Mouse (Mus musculus): ENCODE measurements around the gene Ugt3a2. TPM values are rescaled to one million over a fixed set of nuclear protein-coding genes. Genes with fewer than 3 reads are reported as not detected.

The Ugt3a2 gene
- polyA plus RNA-seq, 1 experiment = not detected

- Histone ChIP-seq H3K27me3 (ENCODE audit: control insufficient read depth, insufficient read depth, insufficient read length) (no peaks in the 10 kb centered on the region), H3K79me2 (ENCODE audit: control insufficient read depth, insufficient read depth) (no peaks in the 10 kb centered on the region), H3K79me3 (ENCODE audit: low read depth) (no peaks in the 10 kb centered on the region), H3ac (ENCODE audit: control insufficient read depth, insufficient read length, low read depth) (no peak overlapping the region), H3K4me3 (ENCODE audit: insufficient read depth, poor library complexity, severe bottlenecking) (no peak overlapping the region), H3K36me3 (ENCODE audit: control insufficient read depth, insufficient read depth) (no peaks in the 10 kb centered on the region)
- TF ChIP-seq MYOD1 (IDR thresholded peaks at IDR 0.05; ENCODE audit: control insufficient read depth, insufficient read length, low read depth) (no peak), MYOG (IDR thresholded peaks at IDR 0.05; ENCODE audit: control insufficient read depth, extremely low read depth, insufficient read length) (no peak), MAX (IDR thresholded peaks at IDR 0.05) (no peak), FOSL1 (IDR thresholded peaks at IDR 0.05; ENCODE audit: insufficient read depth, low read length, poor library complexity, severe bottlenecking) (no peak), USF1 (IDR thresholded peaks at IDR 0.05; ENCODE audit: low read depth) (no peak), CEBPB (IDR thresholded peaks at IDR 0.05; ENCODE audit: low read depth) (no peak), CTCF (IDR thresholded peaks at IDR 0.05; ENCODE audit: control insufficient read depth, insufficient read depth, insufficient read length) (no peak)
Measured at GRCm38 (mm10) chr15:9337021-9337420, 1.7 kb downstream of the Ugt3a2 start.

DNA sequence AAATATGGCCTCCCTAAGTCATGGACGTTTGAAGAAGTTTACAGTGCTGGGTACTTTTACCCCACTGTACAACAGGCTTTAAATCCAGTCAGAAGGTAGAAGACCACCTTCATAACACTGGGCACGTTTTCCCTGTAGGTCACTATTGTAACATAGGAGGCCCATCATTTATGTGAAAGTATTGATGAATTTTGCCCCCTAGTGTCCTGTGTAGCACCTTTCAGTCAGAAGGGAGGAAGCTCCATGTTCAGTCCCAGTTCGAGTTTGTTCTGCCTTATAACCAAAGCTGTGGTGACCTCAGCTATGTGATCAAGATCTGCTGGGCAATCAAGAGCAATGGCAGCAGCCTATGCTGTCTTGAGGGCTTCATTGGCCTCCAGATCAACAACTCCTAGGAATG is 13.4 kb downstream of the Ugt3a2 start:
- Histone ChIP-seq H3K36me3 (ENCODE audit: control insufficient read depth, insufficient read depth) (no peaks in the 10 kb centered on the region), H3K27me3 (ENCODE audit: control insufficient read depth, insufficient read depth, insufficient read length) (no peaks in the 10 kb centered on the region), H3ac (ENCODE audit: control insufficient read depth, insufficient read length, low read depth) (no peak overlapping the region), H3K79me2 (ENCODE audit: control insufficient read depth, insufficient read depth) (no peaks in the 10 kb centered on the region), H3K79me3 (ENCODE audit: low read depth) (no peaks in the 10 kb centered on the region), H3K4me3 (ENCODE audit: insufficient read depth, poor library complexity, severe bottlenecking) (no peak overlapping the region)
- TF ChIP-seq CEBPB (IDR thresholded peaks at IDR 0.05; ENCODE audit: low read depth) (no peak), MYOG (IDR thresholded peaks at IDR 0.05; ENCODE audit: control insufficient read depth, extremely low read depth, insufficient read length) (no peak), MAX (IDR thresholded peaks at IDR 0.05) (no peak)

- H3K79me3 ChIP-seq (ENCODE audit: low read depth) = no peaks in the 10 kb centered on the region
- H3K27me3 ChIP-seq (ENCODE audit: control insufficient read depth, insufficient read depth, insufficient read length) = no peaks in the 10 kb centered on the region
- H3K36me3 ChIP-seq (ENCODE audit: control insufficient read depth, insufficient read depth) = no peaks in the 10 kb centered on the region
- H3K79me2 ChIP-seq (ENCODE audit: control insufficient read depth, insufficient read depth) = no peaks in the 10 kb centered on the region
- no peak overlapping the region for H3ac ChIP-seq (ENCODE audit: control insufficient read depth, insufficient read length, low read depth)
- TF ChIP-seq CTCF (IDR thresholded peaks at IDR 0.05; ENCODE audit: control insufficient read depth, insufficient read depth, insufficient read length) (no peak), MYOG (IDR thresholded peaks at IDR 0.05; ENCODE audit: control insufficient read depth, extremely low read depth, insufficient read length) (no peak), MAX (IDR thresholded peaks at IDR 0.05) (no peak), FOSL1 (IDR thresholded peaks at IDR 0.05; ENCODE audit: insufficient read depth, low read length, poor library complexity, severe bottlenecking) (no peak), CEBPB (IDR thresholded peaks at IDR 0.05; ENCODE audit: low read depth) (no peak), USF1 (IDR thresholded peaks at IDR 0.05; ENCODE audit: low read depth) (no peak), MYOD1 (IDR thresholded peaks at IDR 0.05; ENCODE audit: control insufficient read depth, insufficient read length, low read depth) (no peak)
- no peak overlapping the region for H3K4me3 ChIP-seq (ENCODE audit: insufficient read depth, poor library complexity, severe bottlenecking)
Measured at GRCm38 (mm10) chr15:9362801-9363200, 27.5 kb downstream of the Ugt3a2 start.

- H3K4me3 ChIP-seq (ENCODE audit: insufficient read depth, poor library complexity, severe bottlenecking) = no peak overlapping the region
- H3ac ChIP-seq (ENCODE audit: control insufficient read depth, insufficient read length, low read depth) = no peak overlapping the region
- H3K36me3 ChIP-seq (ENCODE audit: control insufficient read depth, insufficient read depth) = no peaks in the 10 kb centered on the region
- H3K27me3 ChIP-seq (ENCODE audit: control insufficient read depth, insufficient read depth, insufficient read length) = no peaks in the 10 kb centered on the region
- no peaks in the 10 kb centered on the region for H3K79me2 ChIP-seq (ENCODE audit: control insufficient read depth, insufficient read depth)
- TF ChIP-seq MYOG (IDR thresholded peaks at IDR 0.05; ENCODE audit: control insufficient read depth, extremely low read depth, insufficient read length) (no peak), USF1 (IDR thresholded peaks at IDR 0.05; ENCODE audit: low read depth) (no peak), CEBPB (IDR thresholded peaks at IDR 0.05; ENCODE audit: low read depth) (no peak), FOSL1 (IDR thresholded peaks at IDR 0.05; ENCODE audit: insufficient read depth, low read length, poor library complexity, severe bottlenecking) (no peak), CTCF (IDR thresholded peaks at IDR 0.05; ENCODE audit: control insufficient read depth, insufficient read depth, insufficient read length) (no peak), MAX (IDR thresholded peaks at IDR 0.05) (no peak)
- no peaks in the 10 kb centered on the region for H3K79me3 ChIP-seq (ENCODE audit: low read depth)
Measured at GRCm38 (mm10) chr15:9368774-9369173, 33.4 kb downstream of the Ugt3a2 start.

DNA sequence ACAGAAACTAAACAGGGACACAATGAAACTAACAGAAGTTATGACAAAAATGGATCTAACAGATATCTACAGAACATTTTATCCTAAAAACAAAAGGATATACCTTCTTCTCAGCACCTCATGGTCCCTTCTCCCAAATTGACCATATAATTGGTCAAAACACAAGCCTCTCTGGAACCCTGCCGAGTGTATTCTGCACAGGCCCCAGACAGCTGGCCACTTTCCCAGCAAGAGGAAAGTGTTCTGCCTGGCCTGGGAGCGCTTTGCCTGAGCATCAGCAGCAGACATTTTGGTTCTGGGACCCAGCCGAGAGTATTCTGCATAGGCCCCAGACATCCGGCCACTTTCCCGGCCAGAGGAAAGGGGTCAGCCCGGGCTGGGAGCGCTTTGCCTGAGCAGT is 40.9 kb downstream of the Ugt3a2 start:
- Histone ChIP-seq H3K27me3 (ENCODE audit: control insufficient read depth, insufficient read depth, insufficient read length) (no peaks in the 10 kb centered on the region), H3K79me3 (ENCODE audit: low read depth) (no peaks in the 10 kb centered on the region), H3K36me3 (ENCODE audit: control insufficient read depth, insufficient read depth) (no peaks in the 10 kb centered on the region), H3ac (ENCODE audit: control insufficient read depth, insufficient read length, low read depth) (no peak overlapping the region), H3K4me3 (ENCODE audit: insufficient read depth, poor library complexity, severe bottlenecking) (no peak overlapping the region), H3K79me2 (ENCODE audit: control insufficient read depth, insufficient read depth) (no peaks in the 10 kb centered on the region)
- no peak for TF ChIP-seq MAX (IDR thresholded peaks at IDR 0.05)
- TF ChIP-seq USF1 (IDR thresholded peaks at IDR 0.05; ENCODE audit: low read depth) = no peak
- TF ChIP-seq CTCF (IDR thresholded peaks at IDR 0.05; ENCODE audit: control insufficient read depth, insufficient read depth, insufficient read length) = no peak
- no peak for TF ChIP-seq CEBPB (IDR thresholded peaks at IDR 0.05; ENCODE audit: low read depth)
- TF ChIP-seq FOSL1 (IDR thresholded peaks at IDR 0.05; ENCODE audit: insufficient read depth, low read length, poor library complexity, severe bottlenecking) = no peak
- TF ChIP-seq MYOD1 (IDR thresholded peaks at IDR 0.05; ENCODE audit: control insufficient read depth, insufficient read length, low read depth) = no peak
- TF ChIP-seq MYOG (IDR thresholded peaks at IDR 0.05; ENCODE audit: control insufficient read depth, extremely low read depth, insufficient read length) = no peak

GRCm38 (mm10) chr15:9409475-9409874 is 74.1 kb downstream of the Ugt3a2 start:
- Histone ChIP-seq H3K36me3 (ENCODE audit: control insufficient read depth, insufficient read depth) (no peaks in the 10 kb centered on the region), H3ac (ENCODE audit: control insufficient read depth, insufficient read length, low read depth) (no peak overlapping the region), H3K79me2 (ENCODE audit: control insufficient read depth, insufficient read depth) (no peaks in the 10 kb centered on the region), H3K4me3 (ENCODE audit: insufficient read depth, poor library complexity, severe bottlenecking) (no peak overlapping the region), H3K27me3 (ENCODE audit: control insufficient read depth, insufficient read depth, insufficient read length) (no peaks in the 10 kb centered on the region), H3K79me3 (ENCODE audit: low read depth) (no peaks in the 10 kb centered on the region)
- TF ChIP-seq MYOD1 (IDR thresholded peaks at IDR 0.05; ENCODE audit: control insufficient read depth, insufficient read length, low read depth) (no peak), USF1 (IDR thresholded peaks at IDR 0.05; ENCODE audit: low read depth) (no peak), MYOG (IDR thresholded peaks at IDR 0.05; ENCODE audit: control insufficient read depth, extremely low read depth, insufficient read length) (no peak), CTCF (IDR thresholded peaks at IDR 0.05; ENCODE audit: control insufficient read depth, insufficient read depth, insufficient read length) (no peak), FOSL1 (IDR thresholded peaks at IDR 0.05; ENCODE audit: insufficient read depth, low read length, poor library complexity, severe bottlenecking) (no peak), MAX (IDR thresholded peaks at IDR 0.05) (no peak), CEBPB (IDR thresholded peaks at IDR 0.05; ENCODE audit: low read depth) (no peak)

Other genes starting within 250 kb of the Ugt3a2 start
- gene Lmbrd2, start 195.0 kb upstream of the Ugt3a2 start, polyA plus RNA-seq (2012; fragmentation: generic; extraction: Trizol) = 3.8 TPM
- 22.5 TPM for gene Skp2, start 180.1 kb upstream of the Ugt3a2 start, polyA plus RNA-seq (2012; fragmentation: generic; extraction: Trizol)
- gene Ugt3a1, start 58.7 kb upstream of the Ugt3a2 start, polyA plus RNA-seq (2012; fragmentation: generic; extraction: Trizol) = not detected
- not detected for gene Capsl, start 100.5 kb downstream of the Ugt3a2 start, polyA plus RNA-seq (2012; fragmentation: generic; extraction: Trizol)
- gene Il7r, start 194.6 kb downstream of the Ugt3a2 start, polyA plus RNA-seq (2012; fragmentation: generic; extraction: Trizol) = not detected

Measured in C2C12 (cell line).